Mouse (Mus musculus) midbrain, embryonic 12.5 days (tissue): ENCODE results near the gene Col24a1. TPM values are rescaled to one million over a fixed set of nuclear protein-coding genes. Genes with fewer than 3 reads are reported as not detected.

Source experiments
- ATAC-seq: fragments of 200-750 bp; cut with Nextera tagmentation; 2 replicates; pipeline ENCODE4 v1.8.0; 2017; ENCODE audit warnings: low read depth, moderate TSS enrichment, moderate library complexity; ENCODE audit not compliant: low FRiP score
- H3K27ac ChIP-seq: fragments of 300-500 bp; sonication (generic); replicated peaks from 2 replicates; pipeline ENCODE4 v1.5.1; 2016; ENCODE audit warnings: mild to moderate bottlenecking
- H3K27me3 ChIP-seq: fragments of 300-500 bp; sonication (generic); 2 replicates; pipeline ENCODE4 v1.6.1; 2016; ENCODE audit warnings: mild to moderate bottlenecking
- H3K36me3 ChIP-seq: fragments of 300-500 bp; sonication (generic); 2 replicates; pipeline ENCODE4 v1.6.1; 2016
- H3K4me1 ChIP-seq: fragments of 300-500 bp; sonication (generic); 2 replicates; pipeline ENCODE4 v1.6.1; 2016
- H3K4me2 ChIP-seq: fragments of 300-500 bp; sonication (generic); replicated peaks from 2 replicates; pipeline ENCODE4 v1.6.1; 2016; ENCODE audit warnings: mild to moderate bottlenecking, moderate library complexity
- H3K4me3 ChIP-seq: fragments of 300-500 bp; sonication (generic); 2 replicates; pipeline ENCODE4 v1.5.1; 2016; ENCODE audit warnings: mild to moderate bottlenecking
- H3K9ac ChIP-seq: fragments of 300-500 bp; sonication (generic); replicated peaks from 2 replicates; pipeline ENCODE4 v1.6.1; 2016; ENCODE audit warnings: mild to moderate bottlenecking, moderate library complexity
- H3K9me3 ChIP-seq: fragments of 300-500 bp; sonication (generic); 2 replicates; pipeline ENCODE4 v1.6.1; 2016; ENCODE audit warnings: mild to moderate bottlenecking
- WGBS: fragments of 180-500 bp; shearing (Covaris S2); methylation state at CpG from one replicate; pipeline ENCODE4 v1.1.7; 2016; 5-methylcytosine and 5-hydroxymethylcytosine counted together
- polyA plus RNA-seq: library from polyadenylated mRNA; unstranded; fragments of >200 nt; fragmentation: Nextera tagmentation; extraction: Ambion mirVana; gene quantifications from 2 replicates; pipeline ENCODE4 v1.2.1, GENCODE M21; 2016

Gene Col24a1
- polyA plus RNA-seq, 1 experiment from 2014 or later = 0.68 TPM

DNA sequence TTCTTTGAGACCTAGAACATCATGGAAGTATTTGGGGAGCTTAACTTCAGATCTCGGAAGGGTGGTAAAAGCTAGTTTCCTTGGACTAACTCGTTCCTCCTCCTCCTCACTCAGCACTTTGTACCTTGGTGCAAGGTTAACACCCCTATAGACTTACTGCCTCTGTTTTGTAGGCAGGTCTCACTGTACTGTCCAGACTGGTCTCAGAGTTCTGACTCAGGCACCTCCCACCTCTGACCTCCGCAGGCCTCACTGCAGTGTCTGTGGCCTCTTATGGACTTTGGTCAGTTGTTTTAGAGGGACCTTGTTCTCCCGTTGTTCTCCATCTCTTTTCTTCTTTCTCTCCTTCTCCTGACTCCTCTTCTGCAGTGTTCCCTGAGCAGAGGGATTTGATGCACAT is 290.8 kb downstream of the Col24a1 start:
- Histone ChIP-seq H3K4me2 (no peak overlapping the region), H3K36me3 (peaks cover 65% of the 10 kb centered on the region), H3K4me1 (no peaks in the 10 kb centered on the region), H3K27ac (no peak overlapping the region), H3K9ac (no peak overlapping the region), H3K9me3 (no peaks in the 10 kb centered on the region), H3K27me3 (no peaks in the 10 kb centered on the region), H3K4me3 (no peak overlapping the region)
- 83% methylated on average over 4 of the region's 4 CpGs for WGBS
- ATAC-seq = no peak

DNA sequence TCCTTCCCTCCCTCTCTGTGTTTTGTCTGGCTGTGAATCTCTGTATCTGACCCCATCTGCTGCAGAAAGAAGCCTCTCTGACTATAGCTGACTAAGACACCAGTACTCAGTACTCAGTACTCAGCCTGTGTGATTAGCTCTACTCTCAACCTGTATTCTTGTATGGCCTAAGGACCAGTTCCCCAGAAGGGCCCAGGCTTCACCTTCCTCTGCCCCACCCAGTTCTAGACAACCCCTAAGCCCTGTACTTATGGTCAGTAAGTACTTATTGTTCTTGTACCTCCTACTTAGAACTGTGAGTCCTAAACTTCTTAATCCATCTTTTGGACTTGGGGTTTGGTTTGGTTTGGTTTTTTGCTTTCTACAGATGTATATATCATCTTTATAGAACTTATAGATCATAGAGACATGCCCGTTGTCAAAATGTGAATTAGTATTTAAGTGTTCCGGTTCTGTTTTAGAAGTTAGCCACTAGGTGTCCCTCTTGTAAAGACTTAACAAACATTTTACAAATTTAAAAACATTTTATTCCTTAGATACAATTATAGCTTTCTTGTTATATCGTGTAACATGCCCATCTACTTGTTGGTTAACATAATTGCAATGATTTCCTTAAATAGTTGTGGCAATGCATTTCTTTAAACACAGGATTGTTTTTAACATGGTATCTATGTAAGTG is 291.4 kb downstream of the Col24a1 start:
- Histone ChIP-seq H3K4me3 (no peak overlapping the region), H3K27me3 (no peaks in the 10 kb centered on the region), H3K4me2 (no peak overlapping the region), H3K27ac (no peak overlapping the region), H3K9ac (no peak overlapping the region), H3K9me3 (no peaks in the 10 kb centered on the region), H3K36me3 (peaks cover 58% of the 10 kb centered on the region), H3K4me1 (no peaks in the 10 kb centered on the region)
- no peak for ATAC-seq
- WGBS = 74% methylated on average over 3 of the region's 3 CpGs

DNA sequence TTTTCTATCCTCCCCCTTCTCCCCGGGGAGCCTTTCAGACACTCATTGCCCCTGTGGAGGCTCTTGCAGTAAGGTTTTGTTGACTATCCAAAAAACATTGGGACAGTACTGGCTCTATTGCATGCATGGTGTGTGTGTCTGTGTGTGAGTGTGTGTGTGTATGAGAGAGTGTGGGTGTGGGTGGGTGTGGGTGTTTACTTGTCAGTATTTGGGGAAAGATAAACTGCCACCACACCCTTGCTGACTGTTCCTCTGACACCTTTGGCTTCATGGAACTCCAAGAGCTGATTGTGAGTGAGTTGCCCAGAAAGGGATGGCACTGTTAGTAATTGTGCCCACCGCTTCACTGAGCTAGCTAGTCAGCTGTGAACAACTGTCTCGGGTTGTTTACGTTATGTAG is 298.3 kb downstream of the Col24a1 start:
- H3K4me3 ChIP-seq = no peak overlapping the region
- no peaks in the 10 kb centered on the region for H3K9me3 ChIP-seq
- no peaks in the 10 kb centered on the region for H3K4me1 ChIP-seq
- H3K4me2 ChIP-seq = no peak overlapping the region
- H3K36me3 ChIP-seq = peaks cover 61% of the 10 kb centered on the region
- no peaks in the 10 kb centered on the region for H3K27me3 ChIP-seq
- WGBS = 96% methylated on average over 4 of the region's 4 CpGs
- no peak overlapping the region for H3K9ac ChIP-seq
- H3K27ac ChIP-seq = no peak overlapping the region
- ATAC-seq = no peak

DNA sequence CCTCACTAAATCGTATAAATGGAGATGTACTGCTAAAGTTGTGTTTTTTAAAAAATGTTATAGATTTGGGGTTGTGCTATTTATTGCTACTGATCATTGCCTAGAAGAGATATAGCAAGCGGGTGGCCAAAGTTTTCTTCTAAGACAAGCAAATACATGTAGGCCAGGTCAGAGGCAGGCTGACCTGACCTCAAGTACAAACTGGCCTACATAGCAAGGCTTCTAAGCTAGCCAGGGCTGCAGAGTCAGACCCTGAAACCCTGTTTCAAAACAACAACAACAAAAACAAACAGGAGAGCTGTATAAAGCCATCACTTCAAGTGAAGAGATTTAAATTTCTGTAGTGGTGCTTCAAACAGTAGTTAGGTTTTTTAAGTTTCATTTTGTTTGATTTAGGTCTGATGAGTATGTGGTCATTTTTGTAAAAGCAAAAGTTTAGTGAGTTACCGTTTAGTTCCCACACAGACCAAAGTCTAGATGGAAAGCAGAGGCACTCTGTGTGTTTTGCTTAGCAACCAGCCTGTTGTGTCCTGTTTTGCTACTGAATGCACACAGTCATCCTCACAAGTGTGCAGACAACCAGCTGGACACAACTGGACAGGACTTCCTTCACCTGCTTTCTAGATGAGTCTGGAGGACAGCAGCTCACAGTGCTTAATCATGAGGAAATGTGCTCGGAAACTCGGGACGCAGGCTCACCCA is 299.7 kb downstream of the Col24a1 start:
- Histone ChIP-seq H3K27me3 (no peaks in the 10 kb centered on the region), H3K4me2 (no peak overlapping the region), H3K9ac (no peak overlapping the region), H3K36me3 (peaks cover 52% of the 10 kb centered on the region), H3K9me3 (no peaks in the 10 kb centered on the region), H3K4me3 (no peak overlapping the region), H3K27ac (no peak overlapping the region), H3K4me1 (no peaks in the 10 kb centered on the region)
- 95% methylated on average over 6 of the region's 6 CpGs for WGBS
- no peak for ATAC-seq

DNA sequence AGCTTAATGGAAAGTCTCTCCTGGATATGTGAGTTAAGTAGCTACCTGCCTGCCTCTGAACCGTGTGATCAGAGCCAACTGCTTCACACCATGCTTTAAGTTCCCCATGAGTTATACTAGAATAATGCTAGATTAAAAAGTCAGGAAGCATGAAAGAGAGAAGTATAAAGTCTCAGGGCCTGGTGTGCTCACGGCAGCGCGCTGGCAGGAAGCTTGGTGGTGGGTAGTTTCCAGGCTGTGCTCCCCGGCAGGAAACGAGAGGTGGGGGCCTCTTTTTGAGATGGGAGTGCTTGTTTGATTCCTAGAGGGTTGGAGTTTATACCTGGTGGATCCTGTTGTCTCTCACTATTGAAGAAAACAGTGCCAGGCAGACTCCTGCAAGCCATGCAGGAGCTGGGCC is 303.1 kb downstream of the Col24a1 start:
- 95% methylated on average over 6 of the region's 6 CpGs for WGBS
- ATAC-seq = no peak
- H3K36me3 ChIP-seq = peaks cover 71% of the 10 kb centered on the region
- no peak overlapping the region for H3K9ac ChIP-seq
- no peaks in the 10 kb centered on the region for H3K27me3 ChIP-seq
- no peaks in the 10 kb centered on the region for H3K4me1 ChIP-seq
- H3K27ac ChIP-seq = no peak overlapping the region
- H3K9me3 ChIP-seq = no peaks in the 10 kb centered on the region
- no peak overlapping the region for H3K4me3 ChIP-seq
- H3K4me2 ChIP-seq = no peak overlapping the region

- no peak overlapping the region for H3K9ac ChIP-seq
- 95% methylated on average over 7 of the region's 7 CpGs for WGBS
- H3K27ac ChIP-seq = no peak overlapping the region
- ATAC-seq = no peak
- H3K27me3 ChIP-seq = no peaks in the 10 kb centered on the region
- 0 out of 2 replicates have a peak, but pooled peaks cover 3% of the 10 kb centered on the region for H3K4me1 ChIP-seq
- no peaks in the 10 kb centered on the region for H3K9me3 ChIP-seq
- no peak overlapping the region for H3K4me2 ChIP-seq
- no peak overlapping the region for H3K4me3 ChIP-seq
- H3K36me3 ChIP-seq = peaks cover 75% of the 10 kb centered on the region
These were observed 306.8 kb downstream of the Col24a1 start for GRCm38 (mm10) chr3:145599059-145599458.

DNA sequence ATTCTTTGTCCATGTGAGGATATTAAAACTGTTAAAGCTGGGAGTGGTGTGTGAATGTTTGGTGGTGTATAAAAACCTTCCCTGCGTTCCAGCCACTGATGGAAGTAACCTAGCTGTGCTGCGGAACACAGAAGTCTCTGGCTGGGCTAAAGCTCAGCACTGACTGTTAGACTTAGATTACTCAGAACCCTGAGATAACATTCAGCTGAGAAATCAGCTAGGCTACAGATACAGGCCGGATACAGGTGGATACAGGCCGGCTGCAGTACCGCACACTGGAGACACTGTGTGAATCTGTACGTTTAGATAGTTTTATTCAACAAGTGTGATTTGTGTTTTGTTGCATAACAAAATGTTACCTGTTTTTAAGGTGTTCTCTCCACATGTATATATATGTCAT is 308.5 kb downstream of the Col24a1 start:
- no peak overlapping the region for H3K4me2 ChIP-seq
- no peaks in the 10 kb centered on the region for H3K9me3 ChIP-seq
- H3K9ac ChIP-seq = no peak overlapping the region
- H3K27me3 ChIP-seq = no peaks in the 10 kb centered on the region
- H3K4me3 ChIP-seq = no peak overlapping the region
- H3K4me1 ChIP-seq = 0 out of 2 replicates have a peak, but pooled peaks cover 3% of the 10 kb centered on the region
- H3K27ac ChIP-seq = no peak overlapping the region
- H3K36me3 ChIP-seq = peaks cover 74% of the 10 kb centered on the region
- 91% methylated on average over 6 of the region's 6 CpGs for WGBS
- no peak for ATAC-seq

- H3K27ac ChIP-seq = no peak overlapping the region
- no peaks in the 10 kb centered on the region for H3K9me3 ChIP-seq
- H3K4me1 ChIP-seq = 0 out of 2 replicates have a peak, but pooled peaks cover 3% of the 10 kb centered on the region
- H3K36me3 ChIP-seq = peaks cover 72% of the 10 kb centered on the region
- no peak for ATAC-seq
- no peak overlapping the region for H3K4me3 ChIP-seq
- H3K4me2 ChIP-seq = no peak overlapping the region
- WGBS = 75% methylated on average over 6 of the region's 6 CpGs
- no peaks in the 10 kb centered on the region for H3K27me3 ChIP-seq
- no peak overlapping the region for H3K9ac ChIP-seq
These were observed 309.1 kb downstream of the Col24a1 start for GRCm38 (mm10) chr3:145601345-145601744.

Other genes starting within 250 kb of the Col24a1 start
- gene Clca2, start 193.0 kb upstream of the Col24a1 start, polyA plus RNA-seq = 0.09 TPM in 1 of 2 replicates, not detected in the other
- 28.5 and 31.7 TPM in 2 replicates for gene Odf2l, start 173.9 kb upstream of the Col24a1 start, polyA plus RNA-seq